Mouse (Mus musculus) cerebellum, adult 2 months (tissue): ENCODE results near the gene Lzic.

ENCODE experiments used
- CTCF ChIP-seq: fragments of 200-500 bp; IDR thresholded peaks from 2 replicates; pipeline ENCODE4 v1.5.1; 2011; ENCODE audit warnings: low read depth, mild to moderate bottlenecking, control low read depth, low read length, moderate library complexity, borderline replicate concordance; ENCODE audit not compliant: insufficient read depth
- POLR2A ChIP-seq: fragments of 200-500 bp; IDR thresholded peaks from 2 replicates; pipeline ENCODE4 v1.6.1; 2011; ENCODE audit warnings: low read length, control low read depth, borderline replicate concordance; ENCODE audit not compliant: insufficient read depth

DNA sequence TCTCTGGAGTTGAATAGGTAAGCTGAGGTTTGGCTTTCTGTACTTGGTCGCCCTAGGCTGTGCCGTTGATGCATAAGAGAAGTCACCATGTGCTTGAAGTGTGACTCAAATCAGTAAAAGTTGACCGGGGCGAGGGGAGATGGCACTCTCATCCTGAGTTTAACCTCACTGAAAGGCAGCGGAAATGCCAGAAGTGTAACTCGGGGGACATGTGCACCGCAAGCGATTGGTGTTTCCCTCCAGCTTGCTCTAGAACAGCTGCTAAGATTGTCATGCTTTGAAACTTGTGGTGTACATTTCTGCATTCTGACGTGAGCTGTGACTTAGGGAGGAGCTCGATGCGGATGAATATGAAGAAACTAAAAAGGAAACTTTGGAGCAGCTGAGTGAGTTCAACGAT, 2.7 kb downstream of the Lzic start:
- TF ChIP-seq POLR2A (no peak), CTCF (no peak)
